Mouse (Mus musculus) kidney, postnatal 14 days (tissue): ENCODE data around the gene Pon3.

Source experiments
- DNase-seq: peaks from one replicate; pipeline ENCODE4 v3.0.0; 2022; ENCODE audit warnings: mixed read lengths

Pon3 gene

DNA sequence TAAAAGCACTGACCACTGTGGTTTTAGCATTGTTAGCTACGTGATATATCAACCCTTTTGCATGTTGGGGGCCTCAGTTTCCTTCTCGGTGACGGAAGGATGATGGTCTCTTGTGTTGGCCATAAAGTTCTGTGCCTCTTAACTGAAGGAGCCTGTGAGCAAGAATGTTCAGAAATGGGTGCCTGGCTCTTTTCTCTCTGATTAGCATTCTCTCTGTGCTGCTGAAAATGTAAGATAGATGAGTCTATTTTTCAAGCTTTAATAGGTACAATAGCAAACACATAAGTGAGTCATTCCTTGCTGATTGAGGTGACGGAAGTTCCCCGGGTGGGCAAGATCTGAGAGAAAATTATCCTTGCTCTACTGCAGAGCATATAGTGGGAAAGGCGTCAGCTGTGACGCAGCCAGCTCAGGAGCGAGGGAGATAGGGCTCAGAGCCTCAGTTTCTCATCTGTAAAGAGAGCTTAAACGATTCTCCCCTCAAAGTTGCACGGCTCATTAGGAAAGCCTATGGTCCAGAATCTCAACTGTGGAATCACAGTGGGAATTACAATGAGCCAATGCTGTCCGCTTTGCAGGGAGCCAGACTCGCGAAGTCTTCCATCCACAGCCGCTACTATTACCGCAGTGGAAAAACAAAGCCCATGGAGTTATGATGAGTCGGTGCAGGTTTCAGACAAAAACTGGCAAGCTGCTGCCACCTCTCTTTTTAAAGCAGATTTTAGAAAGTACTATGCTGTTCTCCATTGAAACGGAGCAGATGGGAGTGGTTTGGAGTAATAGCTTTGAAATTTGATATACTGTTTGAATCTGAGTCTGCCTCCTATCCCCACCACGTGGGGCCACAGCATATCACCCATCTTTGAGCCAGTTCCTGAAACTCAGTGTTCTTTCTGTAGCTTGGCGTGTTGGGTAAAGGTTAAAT lies 77.9 kb downstream of the Pon3 start:
- no peak for DNase-seq

DNA sequence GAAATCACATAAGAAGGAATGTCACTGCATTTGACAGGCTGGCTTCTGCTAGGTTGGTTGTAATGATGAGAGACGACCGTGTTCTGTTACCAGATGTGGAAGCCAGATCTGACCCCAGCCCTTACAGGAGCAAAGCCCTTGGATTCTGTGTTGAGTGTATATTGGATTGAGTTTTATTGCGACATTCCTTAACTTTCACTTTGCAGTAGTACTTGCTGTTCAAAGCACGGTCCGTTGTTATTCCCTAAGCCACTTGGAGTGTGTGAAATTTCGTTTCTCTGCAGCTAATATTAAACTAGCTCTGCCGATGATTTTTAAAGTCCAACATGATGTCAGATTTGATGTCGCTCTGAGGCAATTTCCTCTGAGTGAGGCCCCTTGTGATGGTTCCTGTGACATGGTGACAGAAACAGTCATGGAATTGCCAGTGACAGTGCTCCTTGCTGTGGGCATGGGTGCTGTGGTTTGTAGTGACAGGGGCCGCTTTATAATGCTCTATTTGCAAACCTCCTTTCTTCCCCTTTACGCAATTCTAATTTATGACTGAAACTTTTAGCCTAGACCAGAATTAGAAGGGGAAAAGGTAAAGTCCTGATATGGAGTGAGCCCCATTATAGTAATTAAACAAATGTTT lies 81.8 kb downstream of the Pon3 start:
- DNase-seq: no peak

DNA sequence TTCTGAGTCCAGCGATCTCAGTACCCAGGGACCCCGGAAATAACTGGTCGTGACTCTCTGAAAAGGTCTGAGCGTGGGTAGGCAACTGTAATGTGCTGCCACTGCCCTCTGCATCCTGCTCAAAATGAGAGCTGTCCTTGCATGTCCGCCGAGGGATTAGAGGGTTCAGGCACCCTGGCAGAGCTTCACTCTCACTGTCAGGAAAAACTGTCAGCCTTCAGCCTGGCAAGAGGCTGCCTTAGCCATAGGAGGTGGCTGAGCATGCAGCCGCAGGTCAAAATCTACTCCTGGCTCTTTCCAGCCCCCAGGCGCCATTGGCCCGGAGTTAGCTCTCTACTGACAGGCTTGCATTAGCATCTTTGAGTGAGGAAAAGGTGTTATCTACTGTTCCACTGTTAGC lies 83.5 kb downstream of the Pon3 start:
- no peak for DNase-seq

DNA sequence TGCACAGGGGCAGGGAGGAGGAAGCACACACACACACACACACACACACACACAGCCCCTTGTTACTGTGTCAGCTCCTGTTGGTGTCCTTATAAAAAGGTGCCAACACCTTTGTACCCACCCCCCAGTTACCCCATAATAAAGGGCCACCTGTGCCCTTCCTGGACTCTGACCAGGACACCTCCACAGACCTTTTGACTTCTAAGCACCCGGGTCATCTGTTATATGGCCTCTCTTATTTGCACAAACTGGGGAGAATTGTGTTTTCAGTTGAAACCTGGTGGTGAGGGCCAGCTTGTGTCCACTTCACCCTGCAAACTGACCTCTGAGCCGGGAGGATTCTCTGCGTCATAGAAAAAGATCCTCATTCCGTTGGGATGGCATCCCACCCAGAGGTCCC lies 84.7 kb downstream of the Pon3 start:
- no peak for DNase-seq
